Mouse (Mus musculus): Measurements from ENCODE around the gene Slc38a7. TPM values are rescaled to one million over a fixed set of nuclear protein-coding genes. Genes with fewer than 3 reads are reported as not detected.

Gene Slc38a7
- polyA plus RNA-seq, 1 experiment from 2014 or later = 12.9 TPM

- Histone ChIP-seq H3K27me3 (ENCODE audit: insufficient read depth, low read length) (no peaks in the 10 kb centered on the region), H3K4me3 (replicated peaks; ENCODE audit: low read depth, low read length) (peak overlapping the region; percentile 91), H3K4me1 (replicated peaks; ENCODE audit: insufficient read depth, low read length) (peaks cover 14% of the 10 kb centered on the region; the same call in 1 of the 2 replicates), H3K9me3 (replicated peaks; ENCODE audit: low read length) (no peaks in the 10 kb centered on the region), H3K27ac (peak overlapping the region; percentile 87), H3K9ac (ENCODE audit: low read depth, low read length) (peak overlapping the region; percentile 80), H3K4me2 (ENCODE audit: low read length) (peak overlapping the region; percentile 85), H3K36me3 (ENCODE audit: insufficient read depth, low read length) (no peaks in the 10 kb centered on the region)
- DNase-seq (ENCODE audit: low spot score) (peak; percentile 46), ATAC-seq (replicated peaks; ENCODE audit: low FRiP score, low read depth) (no peak)
- 46% methylated on average over 17 of the region's 17 CpGs for WGBS
- no peak for TF ChIP-seq CTCF (IDR thresholded peaks at IDR 0.05; ENCODE audit: low read depth)
Observed at GRCm38 (mm10) chr8:95886647-95887577, 33.6 kb upstream of the Slc38a7 start.

- whole genome bisulfite sequencing = 52% methylated on average over 5 of the region's 5 CpGs
- Histone ChIP-seq H3K36me3 (ENCODE audit: insufficient read depth, low read length) (no peaks in the 10 kb centered on the region), H3K4me1 (replicated peaks; ENCODE audit: insufficient read depth, low read length) (peaks cover 14% of the 10 kb centered on the region; the same call in 1 of the 2 replicates), H3K4me3 (replicated peaks; ENCODE audit: low read depth, low read length) (no peak overlapping the region), H3K4me2 (ENCODE audit: low read length) (0 out of 2 replicates have a peak overlapping the region, but pooled peaks have one; percentile 85), H3K27ac (no peak overlapping the region), H3K9me3 (replicated peaks; ENCODE audit: low read length) (no peaks in the 10 kb centered on the region), H3K27me3 (ENCODE audit: insufficient read depth, low read length) (no peaks in the 10 kb centered on the region), H3K9ac (ENCODE audit: low read depth, low read length) (no peak overlapping the region)
- ATAC-seq (replicated peaks; ENCODE audit: low FRiP score, low read depth) (no peak), DNase-seq (ENCODE audit: low spot score) (no peak)
- TF ChIP-seq CTCF (IDR thresholded peaks at IDR 0.05; ENCODE audit: low read depth) = no peak
Observed at GRCm38 (mm10) chr8:95885966-95886365, 32.6 kb upstream of the Slc38a7 start.

GRCm38 (mm10) chr8:95885271-95885841 is 32.0 kb upstream of the Slc38a7 start:
- TF ChIP-seq CTCF (IDR thresholded peaks at IDR 0.05; ENCODE audit: low read depth) = no peak
- WGBS = 59% methylated on average over 5 of the region's 5 CpGs
- H3K36me3 ChIP-seq (ENCODE audit: insufficient read depth, low read length) = no peaks in the 10 kb centered on the region
- no peak overlapping the region for H3K9ac ChIP-seq (ENCODE audit: low read depth, low read length)
- no peak for ATAC-seq (replicated peaks; ENCODE audit: low FRiP score, low read depth)
- H3K4me2 ChIP-seq (ENCODE audit: low read length) = no peak overlapping the region
- no peak overlapping the region for H3K4me3 ChIP-seq (replicated peaks; ENCODE audit: low read depth, low read length)
- 0 out of 2 replicates have a peak overlapping the region, but pooled peaks have one; percentile 50 for H3K27ac ChIP-seq
- no peak for DNase-seq (ENCODE audit: low spot score)
- H3K9me3 ChIP-seq (replicated peaks; ENCODE audit: low read length) = no peaks in the 10 kb centered on the region
- H3K4me1 ChIP-seq (replicated peaks; ENCODE audit: insufficient read depth, low read length) = peaks cover 14% of the 10 kb centered on the region; the same call in 1 of the 2 replicates
- H3K27me3 ChIP-seq (ENCODE audit: insufficient read depth, low read length) = no peaks in the 10 kb centered on the region

GRCm38 (mm10) chr8:95884491-95884890 is 31.2 kb upstream of the Slc38a7 start:
- Histone ChIP-seq H3K36me3 (ENCODE audit: insufficient read depth, low read length) (no peaks in the 10 kb centered on the region), H3K4me1 (replicated peaks; ENCODE audit: insufficient read depth, low read length) (peaks cover 14% of the 10 kb centered on the region; the same call in 1 of the 2 replicates), H3K4me2 (ENCODE audit: low read length) (peak overlapping the region; percentile 25), H3K4me3 (replicated peaks; ENCODE audit: low read depth, low read length) (no peak overlapping the region), H3K9ac (ENCODE audit: low read depth, low read length) (no peak overlapping the region), H3K27me3 (ENCODE audit: insufficient read depth, low read length) (no peaks in the 10 kb centered on the region), H3K27ac (peak overlapping the region; percentile 50; the same call in 1 of the 2 replicates), H3K9me3 (replicated peaks; ENCODE audit: low read length) (no peaks in the 10 kb centered on the region)
- ATAC-seq (replicated peaks; ENCODE audit: low FRiP score, low read depth) (no peak), DNase-seq (ENCODE audit: low spot score) (no peak)
- 67% methylated on average over 12 of the region's 12 CpGs for WGBS
- TF ChIP-seq CTCF (IDR thresholded peaks at IDR 0.05; ENCODE audit: low read depth) = no peak

- no peaks in the 10 kb centered on the region for H3K27me3 ChIP-seq (ENCODE audit: insufficient read depth, low read length)
- H3K4me3 ChIP-seq (replicated peaks; ENCODE audit: low read depth, low read length) = no peak overlapping the region
- DNase-seq (ENCODE audit: low spot score) = no peak
- no peak overlapping the region for H3K9ac ChIP-seq (ENCODE audit: low read depth, low read length)
- H3K4me1 ChIP-seq (replicated peaks; ENCODE audit: insufficient read depth, low read length) = peaks cover 12% of the 10 kb centered on the region; the same call in 1 of the 2 replicates
- no peak for TF ChIP-seq CTCF (IDR thresholded peaks at IDR 0.05; ENCODE audit: low read depth)
- ATAC-seq (replicated peaks; ENCODE audit: low FRiP score, low read depth) = no peak
- H3K27ac ChIP-seq = no peak overlapping the region
- 83% methylated on average over 9 of the region's 9 CpGs for WGBS
- H3K4me2 ChIP-seq (ENCODE audit: low read length) = no peak overlapping the region
- peaks cover 4% of the 10 kb centered on the region; the same call in 1 of the 2 replicates for H3K36me3 ChIP-seq (ENCODE audit: insufficient read depth, low read length)
- no peaks in the 10 kb centered on the region for H3K9me3 ChIP-seq (replicated peaks; ENCODE audit: low read length)
Observed at GRCm38 (mm10) chr8:95882191-95882590, 28.9 kb upstream of the Slc38a7 start.

- Histone ChIP-seq H3K4me1 (replicated peaks; ENCODE audit: insufficient read depth, low read length) (peaks cover 5% of the 10 kb centered on the region; the same call in 1 of the 2 replicates), H3K27me3 (ENCODE audit: insufficient read depth, low read length) (no peaks in the 10 kb centered on the region), H3K36me3 (ENCODE audit: insufficient read depth, low read length) (peaks cover 10% of the 10 kb centered on the region), H3K4me3 (replicated peaks; ENCODE audit: low read depth, low read length) (no peak overlapping the region), H3K4me2 (ENCODE audit: low read length) (no peak overlapping the region), H3K27ac (no peak overlapping the region), H3K9ac (ENCODE audit: low read depth, low read length) (no peak overlapping the region), H3K9me3 (replicated peaks; ENCODE audit: low read length) (no peaks in the 10 kb centered on the region)
- ATAC-seq (replicated peaks; ENCODE audit: low FRiP score, low read depth) = no peak
- 64% methylated on average over 3 of the region's 3 CpGs for WGBS
- no peak for DNase-seq (ENCODE audit: low spot score)
- TF ChIP-seq CTCF (IDR thresholded peaks at IDR 0.05; ENCODE audit: low read depth) = no peak
Observed at GRCm38 (mm10) chr8:95881576-95881975, 28.2 kb upstream of the Slc38a7 start.

Data from kidney, postnatal 0 days (tissue).